Mouse (Mus musculus): ENCODE results near the gene Mrpl22.
"Not testable (repeated sequence)": the region's sequence is repeated elsewhere in the genome, so short reads cannot be mapped to it uniquely, and the experiment has no call there.

Mrpl22 gene

DNA sequence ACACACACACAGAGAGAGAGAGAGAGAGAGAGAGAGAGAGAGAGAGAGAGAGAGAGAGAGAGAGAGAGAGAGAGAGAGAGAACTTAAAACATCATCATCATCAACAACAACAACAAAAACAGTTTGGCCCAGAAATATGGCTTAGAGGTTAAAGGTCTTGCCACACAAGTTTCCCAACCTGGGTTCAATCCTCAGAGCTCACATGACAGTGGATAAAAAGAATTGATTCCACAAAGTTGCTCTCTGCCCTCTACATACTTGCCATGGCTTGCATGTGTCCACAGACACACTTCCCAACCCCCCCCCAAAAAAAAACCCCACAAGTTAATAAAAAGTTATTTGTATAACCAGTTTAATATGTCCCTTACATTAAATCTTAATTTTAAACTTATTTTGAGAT lies 55.0 kb downstream of the Mrpl22 start:
- no peak for DNase-seq (ENCODE audit: low read depth, low spot score)

DNA sequence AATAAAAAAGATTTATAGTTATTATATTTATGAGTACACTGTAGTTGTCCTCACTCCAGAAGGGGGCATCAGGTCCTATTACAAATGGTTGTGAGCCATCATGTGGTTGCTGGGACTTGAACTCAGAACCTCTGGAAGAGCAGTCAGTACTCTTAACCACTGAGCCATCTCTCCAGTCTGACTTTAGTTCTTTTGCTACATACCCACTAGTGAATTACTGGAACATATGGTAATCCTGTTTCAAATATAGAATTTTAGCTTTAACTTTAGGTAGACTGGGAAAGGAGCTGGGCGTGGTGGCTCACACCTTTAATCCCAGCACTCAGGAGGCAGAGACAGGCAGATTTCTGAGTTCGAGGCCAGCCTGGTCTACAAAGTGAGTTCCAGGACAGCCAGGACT lies 56.6 kb downstream of the Mrpl22 start:
- DNase-seq (ENCODE audit: low read depth, low spot score): not testable (repeated sequence)
